Mouse (Mus musculus) forelimb bud, embryonic 11.5 days (tissue): ENCODE measurements around the gene Hic1.

Experiments
- DNase-seq: peaks from one replicate; pipeline ENCODE4 v3.0.0-alpha.2; 2012; ENCODE audit warnings: low read depth, low spot score

Gene Hic1

DNA sequence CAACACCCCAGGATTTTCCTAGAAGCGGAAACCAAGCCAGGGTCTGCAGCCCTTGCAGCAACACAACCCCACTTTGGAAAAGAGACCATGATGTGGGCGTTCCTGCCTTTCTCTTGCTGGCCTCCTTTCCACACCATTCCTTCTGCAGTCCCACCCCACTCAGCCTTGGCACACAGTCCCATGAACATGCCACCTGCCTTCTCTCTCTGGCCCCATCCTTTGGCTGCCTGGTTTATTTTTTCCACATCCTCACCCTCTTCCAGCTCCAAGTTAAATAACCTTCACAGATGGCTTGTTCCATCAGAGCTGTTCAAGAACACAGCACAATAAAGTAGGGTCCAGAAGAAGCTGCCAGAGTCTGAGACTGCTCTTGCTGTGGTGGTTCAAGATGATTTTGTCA, 50.0 kb downstream of the Hic1 start:
- no peak for DNase-seq

GRCm38 (mm10) chr11:75118141-75118540, 51.2 kb downstream of the Hic1 start:
- no peak for DNase-seq

GRCm38 (mm10) chr11:75116379-75116778, 52.9 kb downstream of the Hic1 start:
- DNase-seq = no peak
